ENCODE assay signal across 14 mouse cellular contexts in the genomic region with DNA sequence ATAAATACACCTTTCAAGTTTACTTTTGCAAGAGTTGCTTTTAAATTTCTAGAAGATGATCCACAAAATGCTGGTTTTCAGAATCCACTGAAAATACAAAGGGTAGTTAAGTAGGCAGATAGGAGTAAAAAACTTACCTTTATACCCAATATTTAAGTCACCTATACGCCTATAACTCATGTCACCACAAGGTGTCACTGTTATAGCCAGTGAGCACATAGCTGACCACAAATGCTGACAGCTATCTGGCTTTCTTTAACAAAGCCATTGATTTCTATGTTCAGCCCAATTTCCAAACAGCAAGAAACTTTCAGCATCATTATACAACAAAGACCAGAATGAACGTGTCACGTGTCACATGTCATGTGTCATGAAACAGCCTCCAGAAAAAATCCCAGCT. TPM values are rescaled to one million over a fixed set of nuclear protein-coding genes. Genes with fewer than 3 reads are reported as not detected.
DNase-seq lines count a peak whose midpoint lies in the region; ATAC-seq and TF ChIP-seq lines count a peak whose summit lies in the region.
"Had no signal": no experiment of that assay in that cellular context is flagged by ENCODE, and none has a peak within 500 bp of the region (broad histone marks: within the 10 kb centered on the region; RNA-seq: fewer than 3 reads in every experiment).

No protein-coding gene starts in this region.

- H3K4me3 ChIP-seq in intestine, postnatal 0 days (ENCODE audit: low read depth, low read length): no peak overlapping the region
- H3K4me3 ChIP-seq in intestine, embryonic 16.5 days (ENCODE audit: low read length): no peak overlapping the region

- no peak overlapping the region for H3K4me2 ChIP-seq in intestine, postnatal 0 days (replicated peaks; ENCODE audit: low read depth)
- no peak overlapping the region for H3K4me2 ChIP-seq in intestine, embryonic 16.5 days (ENCODE audit: low read depth, low read length)
- H3K4me2 ChIP-seq: heart, embryonic 11.5 days had no signal

- H3K9ac ChIP-seq in intestine, postnatal 0 days (ENCODE audit: low read depth, low read length): no peak overlapping the region
- H3K9ac ChIP-seq in intestine, embryonic 16.5 days (ENCODE audit: low read depth, low read length): no peak overlapping the region

- H3K27me3 ChIP-seq in intestine, postnatal 0 days (replicated peaks; ENCODE audit: control insufficient read depth, insufficient read depth, low read length): no peaks in the 10 kb centered on the region
- H3K27me3 ChIP-seq in intestine, embryonic 16.5 days (replicated peaks; ENCODE audit: control insufficient read depth, insufficient read depth, low read length): no peaks in the 10 kb centered on the region

- ATAC-seq in intestine, postnatal 0 days: no peak
- ATAC-seq in intestine, embryonic 16.5 days: no peak
- ATAC-seq in erythroid progenitor cell, adult 5-6 weeks (replicated peaks; ENCODE audit: low FRiP score, poor library complexity, severe bottlenecking): no peak

- WGBS in intestine, postnatal 0 days: 17% methylated on average over 3 of the region's 3 CpGs
- WGBS in intestine, embryonic 16.5 days: 29% methylated on average over 3 of the region's 3 CpGs

- H3K36me3 ChIP-seq in intestine, postnatal 0 days (ENCODE audit: control insufficient read depth, insufficient read depth): no peaks in the 10 kb centered on the region
- H3K36me3 ChIP-seq in intestine, embryonic 16.5 days (ENCODE audit: control insufficient read depth, insufficient read depth, low read length): no peaks in the 10 kb centered on the region

- no peaks in the 10 kb centered on the region for H3K9me3 ChIP-seq in intestine, postnatal 0 days (ENCODE audit: control insufficient read depth)
- H3K9me3 ChIP-seq in intestine, embryonic 16.5 days (ENCODE audit: control insufficient read depth, low read length): no peaks in the 10 kb centered on the region

- no peak overlapping the region for H3K27ac ChIP-seq in intestine, postnatal 0 days (ENCODE audit: low read depth, low read length)
- no peak overlapping the region for H3K27ac ChIP-seq in intestine, embryonic 16.5 days (ENCODE audit: low read length)

- no peaks in the 10 kb centered on the region for H3K4me1 ChIP-seq in intestine, postnatal 0 days (replicated peaks; ENCODE audit: control insufficient read depth, insufficient read depth, low read length)
- H3K4me1 ChIP-seq in intestine, embryonic 16.5 days (ENCODE audit: control insufficient read depth, insufficient read depth, low read length): no peaks in the 10 kb centered on the region

- peak; percentile 68 for TF ChIP-seq CTCF in intestine, postnatal 0 days (IDR thresholded peaks at IDR 0.05; ENCODE audit: low read depth)

- DNase-seq in thymus, postnatal 0 days (ENCODE audit: low spot score): peak; percentile 26
- DNase-seq in thymus, postnatal 10 days (ENCODE audit: low spot score in 2 of 2): no peak
- DNase-seq in embryo, embryonic 10.5 days (ENCODE audit: low spot score): peak; percentile 39
- no peak for DNase-seq in spleen, postnatal 10 days (ENCODE audit: low spot score in 2 of 2)
- DNase-seq in spleen, adult 18-20 months: no peak
- DNase-seq: cerebellum, adult 11-12 months; right cerebral cortex, postnatal 4 days; thymus, postnatal 25 days had no signal

RNA-seq across cellular contexts. Expression of a gene that starts 2.1 kb away (rescaled TPM):
- not detected in 2 replicates for polyA plus RNA-seq in intestine, postnatal 0 days (2015; fragmentation: Nextera tagmentation; extraction: Ambion mirVana)
- polyA plus RNA-seq in intestine, embryonic 16.5 days (2015; fragmentation: Nextera tagmentation; extraction: Ambion mirVana): not detected in 2 replicates
- 0.03 TPM in 1 of 2 replicates, not detected in the other for polyA plus RNA-seq in thymus, postnatal 0 days (2015; fragmentation: Nextera tagmentation; extraction: Ambion mirVana)
- total RNA-seq in erythroid progenitor cell, adult 5-6 weeks (2015; ENCODE audit: low replicate concordance): not detected in 2 replicates
- not detected in 2 replicates for total RNA-seq in erythroid progenitor cell, adult 5-6 weeks (2017; ENCODE audit: low replicate concordance)
- polyA plus RNA-seq: heart, embryonic 11.5 days; kidney, embryonic 14.5 days; limb, embryonic 11.5 days had no signal

Comparison
In these comparisons a context has a peak if more than half of its experiments do, and no peak if none do; other contexts are left out.
1. DNase-seq: peak in thymus, postnatal 0 days (single experiment) and embryo, embryonic 10.5 days (single experiment); none in thymus, postnatal 10 days (0 of 2), spleen, postnatal 10 days (0 of 2) and spleen, adult 18-20 months (0 of 2).